Mouse (Mus musculus) embryonic facial prominence, embryonic 14.5 days (tissue): ENCODE results near the gene Pik3r2. TPM values are rescaled to one million over a fixed set of nuclear protein-coding genes. Genes with fewer than 3 reads are reported as not detected.

Experiments
- ATAC-seq: fragments of 200-750 bp; cut with Nextera tagmentation; 2 replicates; pipeline ENCODE4 v1.8.0; 2017; ENCODE audit warnings: low read depth, moderate number of reproducible peaks, moderate TSS enrichment
- DNase-seq: peaks from one replicate; pipeline ENCODE4 v3.0.0-alpha.2; 2015; ENCODE audit warnings: low spot score
- H3K27ac ChIP-seq: fragments of 300-500 bp; sonication (generic); replicated peaks from 2 replicates; pipeline ENCODE4 v1.5.1; 2014; ENCODE audit warnings: low read depth, mild to moderate bottlenecking, low read length, moderate library complexity
- H3K27me3 ChIP-seq: fragments of 300-500 bp; sonication (generic); replicated peaks from 2 replicates; pipeline ENCODE4 v1.6.1; 2014; ENCODE audit warnings: low read length; ENCODE audit not compliant: control insufficient read depth, insufficient read depth
- H3K36me3 ChIP-seq: fragments of 300-500 bp; sonication (generic); 2 replicates; pipeline ENCODE4 v1.6.1; 2014; ENCODE audit warnings: low read length, mixed read lengths; ENCODE audit not compliant: control insufficient read depth, insufficient read depth
- H3K4me1 ChIP-seq: fragments of 300-500 bp; sonication (generic); 2 replicates; pipeline ENCODE4 v1.6.1; 2014; ENCODE audit warnings: antibody characterized with exemption, low read length; ENCODE audit not compliant: control insufficient read depth, insufficient read depth
- H3K4me2 ChIP-seq: fragments of 300-500 bp; sonication (generic); 2 replicates; pipeline ENCODE4 v1.6.1; 2014; ENCODE audit warnings: low read depth, mild to moderate bottlenecking, low read length, moderate library complexity, mixed read lengths
- H3K4me3 ChIP-seq: fragments of 300-500 bp; sonication (generic); 2 replicates; pipeline ENCODE4 v1.5.1; 2014; ENCODE audit warnings: low read depth, mild to moderate bottlenecking, low read length
- H3K9ac ChIP-seq: fragments of 300-500 bp; sonication (generic); 2 replicates; pipeline ENCODE4 v1.6.1; 2014; ENCODE audit warnings: low read depth, mild to moderate bottlenecking, low read length, moderate library complexity, mixed read lengths
- H3K9me3 ChIP-seq: fragments of 300-500 bp; sonication (generic); 2 replicates; pipeline ENCODE4 v1.6.1; 2016; ENCODE audit warnings: low read length; ENCODE audit not compliant: control insufficient read depth
- WGBS: fragments of 180-500 bp; shearing (Covaris S2); extraction: QIAGEN DNeasy Blood & Tissue Kit; methylation state at CpG from one replicate; pipeline ENCODE4 v1.1.7; 2014; 5-methylcytosine and 5-hydroxymethylcytosine counted together
- polyA plus RNA-seq: library from polyadenylated mRNA; unstranded; fragments of >200 nt; fragmentation: Nextera tagmentation; extraction: Ambion mirVana; gene quantifications from 2 replicates; pipeline ENCODE4 v1.2.1, GENCODE M21; 2014

Pik3r2 gene
- polyA plus RNA-seq, 1 experiment from 2014 or later: 61.5 TPM

DNA sequence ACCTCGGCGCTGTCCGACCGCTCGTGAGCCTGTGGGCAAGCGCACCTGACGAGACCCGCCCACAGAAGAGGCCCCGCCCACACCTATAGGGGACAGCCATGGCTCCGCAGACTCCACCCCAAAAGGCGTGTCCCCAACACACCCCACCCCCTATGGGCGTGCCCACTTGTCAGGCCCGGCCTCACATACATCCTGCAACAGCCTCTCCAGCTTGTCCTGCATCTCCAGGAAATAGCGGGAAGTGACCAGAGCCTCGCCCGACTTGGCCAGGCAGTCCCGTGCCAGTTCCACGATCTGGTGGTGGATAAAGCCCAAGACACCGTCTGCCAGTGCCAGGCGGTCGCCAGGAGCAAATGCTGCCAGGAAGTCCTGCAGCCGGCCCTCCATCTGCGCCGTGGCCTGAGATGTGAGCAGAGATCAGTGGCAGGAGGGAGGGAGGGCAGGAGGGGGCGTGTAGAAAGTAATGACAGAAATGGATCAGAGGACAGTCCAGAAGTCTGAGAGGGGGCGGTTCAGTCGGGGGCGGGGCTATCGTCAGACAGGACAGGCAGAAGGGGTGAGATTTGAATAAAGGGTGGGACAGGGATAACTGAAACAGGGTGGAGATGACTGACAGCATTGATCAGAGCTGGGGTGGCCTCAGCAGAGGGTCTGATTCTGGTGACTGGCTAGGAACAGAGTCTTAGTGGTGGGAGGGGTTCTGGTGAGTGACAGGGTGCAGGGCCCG is 11.6 kb upstream of the Pik3r2 start:
- Histone ChIP-seq H3K27ac (no peak overlapping the region), H3K36me3 (peaks cover 59% of the 10 kb centered on the region), H3K4me2 (no peak overlapping the region), H3K27me3 (no peaks in the 10 kb centered on the region), H3K4me1 (peaks cover 22% of the 10 kb centered on the region), H3K9me3 (no peaks in the 10 kb centered on the region), H3K9ac (no peak overlapping the region), H3K4me3 (no peak overlapping the region)
- DNase-seq (peak; percentile 65), ATAC-seq (no peak)
- 31% methylated on average over 25 of the region's 30 CpGs for WGBS

DNA sequence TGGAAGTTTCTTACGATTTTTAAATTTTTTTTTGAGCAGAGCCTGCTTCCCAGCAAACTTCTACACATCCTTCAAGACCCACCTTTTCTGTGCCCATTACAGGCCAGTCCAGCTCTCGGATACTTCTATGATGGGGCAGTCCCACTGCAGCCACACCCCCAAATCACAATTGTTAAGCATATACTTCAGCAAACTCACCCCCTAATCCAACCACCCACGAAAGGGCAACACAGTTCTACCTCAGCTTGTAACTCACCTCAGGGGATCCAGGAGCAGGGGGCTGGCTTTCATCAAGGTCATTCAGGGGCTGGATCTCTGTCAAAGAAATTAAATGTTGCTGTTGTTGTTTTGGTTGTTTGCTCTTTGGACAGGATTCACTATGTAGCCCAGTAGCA is 10.5 kb upstream of the Pik3r2 start:
- Histone ChIP-seq H3K4me2 (no peak overlapping the region), H3K9ac (no peak overlapping the region), H3K36me3 (peaks cover 64% of the 10 kb centered on the region), H3K27me3 (no peaks in the 10 kb centered on the region), H3K9me3 (no peaks in the 10 kb centered on the region), H3K27ac (no peak overlapping the region), H3K4me1 (peaks cover 16% of the 10 kb centered on the region), H3K4me3 (no peak overlapping the region)
- ATAC-seq: no peak
- DNase-seq: no peak
- 89% methylated on average over 3 of the region's 3 CpGs for WGBS

DNA sequence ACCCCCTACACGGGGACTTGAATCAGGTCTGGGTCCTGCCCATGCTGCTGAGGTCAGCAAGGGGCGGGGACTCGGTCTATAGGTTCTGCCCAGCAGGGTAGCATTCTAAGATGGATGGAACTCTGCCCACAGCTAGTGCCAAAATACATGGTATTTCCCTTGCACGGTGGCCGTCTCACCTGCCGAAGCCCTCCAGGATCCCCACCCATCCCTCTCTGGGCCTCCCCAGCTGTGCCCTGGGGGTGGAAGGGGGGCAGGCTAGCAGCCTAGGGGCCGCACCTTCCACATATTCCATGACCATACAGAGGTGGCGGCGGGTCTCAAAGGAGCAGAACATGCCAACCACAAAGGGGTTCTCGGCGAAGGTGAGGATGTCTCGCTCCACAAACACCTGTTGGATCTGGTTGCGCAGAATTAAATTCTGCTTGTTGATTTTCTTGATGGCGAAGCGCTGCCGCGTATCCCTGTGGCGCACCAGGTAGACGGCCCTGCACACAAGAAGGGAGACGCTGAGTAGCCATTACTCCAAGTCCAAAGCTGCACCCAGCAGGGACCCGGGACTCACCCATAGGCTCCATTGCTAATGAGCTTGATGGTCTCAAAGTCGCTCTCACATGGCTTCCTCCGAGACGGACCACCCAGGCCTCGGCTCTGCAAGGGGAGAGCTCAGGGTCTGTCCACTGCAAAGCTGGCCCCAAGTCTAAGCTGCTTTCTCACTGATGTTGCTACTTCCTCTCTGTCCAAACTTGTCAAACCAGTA is 10.0 kb upstream of the Pik3r2 start:
- H3K27me3 ChIP-seq: no peaks in the 10 kb centered on the region
- no peak overlapping the region for H3K4me2 ChIP-seq
- H3K4me1 ChIP-seq: peaks cover 12% of the 10 kb centered on the region
- no peak overlapping the region for H3K9ac ChIP-seq
- DNase-seq (no peak), ATAC-seq (no peak)
- WGBS: 88% methylated on average over 25 of the region's 25 CpGs
- no peak overlapping the region for H3K27ac ChIP-seq
- no peak overlapping the region for H3K4me3 ChIP-seq
- no peaks in the 10 kb centered on the region for H3K9me3 ChIP-seq
- peaks cover 70% of the 10 kb centered on the region for H3K36me3 ChIP-seq

DNA sequence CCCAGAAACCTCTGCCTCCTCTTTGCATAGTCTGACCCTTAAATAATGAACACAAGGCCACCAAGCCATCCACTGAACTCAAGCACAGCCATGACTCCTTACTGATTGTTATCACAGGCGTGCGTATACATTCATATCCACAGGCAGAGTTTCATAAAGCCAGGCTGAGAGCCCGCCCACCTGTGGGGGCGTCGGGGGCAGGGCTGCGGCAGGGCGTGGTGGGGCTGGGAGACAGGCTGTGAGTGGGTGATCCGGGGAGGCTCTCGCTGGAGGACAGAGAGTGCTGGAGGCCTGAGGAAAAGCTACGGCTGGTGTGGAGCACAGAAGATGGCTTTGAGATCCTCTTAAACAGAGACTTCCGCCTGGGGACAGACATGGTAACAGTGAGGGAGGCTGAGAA is 3.6 kb upstream of the Pik3r2 start:
- ATAC-seq: no peak
- H3K27ac ChIP-seq: no peak overlapping the region
- no peak overlapping the region for H3K4me2 ChIP-seq
- no peak for DNase-seq
- H3K4me1 ChIP-seq: peaks cover 13% of the 10 kb centered on the region
- no peaks in the 10 kb centered on the region for H3K27me3 ChIP-seq
- no peak overlapping the region for H3K4me3 ChIP-seq
- peaks cover 63% of the 10 kb centered on the region for H3K36me3 ChIP-seq
- no peak overlapping the region; the same call in 1 of the 2 replicates for H3K9ac ChIP-seq
- 74% methylated on average over 11 of the region's 11 CpGs for WGBS
- H3K9me3 ChIP-seq: no peaks in the 10 kb centered on the region

- H3K4me3 ChIP-seq: peak overlapping the region; percentile 94
- DNase-seq (no peak), ATAC-seq (no peak)
- peak overlapping the region; percentile 98 for H3K9ac ChIP-seq
- H3K36me3 ChIP-seq: peaks cover 60% of the 10 kb centered on the region
- H3K9me3 ChIP-seq: no peaks in the 10 kb centered on the region
- peak overlapping the region; percentile 99 for H3K27ac ChIP-seq
- H3K4me1 ChIP-seq: peaks cover 35% of the 10 kb centered on the region
- H3K27me3 ChIP-seq: no peaks in the 10 kb centered on the region
- WGBS: 2% methylated on average over 20 of the region's 34 CpGs
- peak overlapping the region; percentile 80 for H3K4me2 ChIP-seq
These were observed 540 bp downstream of the Pik3r2 start for GRCm38 (mm10) chr8:70775851-70776495.

GRCm38 (mm10) chr8:70775227-70775626 is 1.3 kb downstream of the Pik3r2 start:
- Histone ChIP-seq H3K4me1 (peaks cover 35% of the 10 kb centered on the region), H3K27me3 (no peaks in the 10 kb centered on the region), H3K36me3 (peaks cover 60% of the 10 kb centered on the region), H3K4me3 (peak overlapping the region; percentile 94), H3K9ac (peak overlapping the region; percentile 98), H3K4me2 (peak overlapping the region; percentile 80), H3K27ac (no peak overlapping the region), H3K9me3 (no peaks in the 10 kb centered on the region)
- WGBS: 89% methylated on average over 5 of the region's 5 CpGs
- ATAC-seq (no peak), DNase-seq (no peak)

- Histone ChIP-seq H3K4me2 (peak overlapping the region; percentile 30; the same call in 1 of the 2 replicates), H3K9ac (peak overlapping the region; percentile 98; the same call in 1 of the 2 replicates), H3K4me1 (peaks cover 35% of the 10 kb centered on the region), H3K27ac (peak overlapping the region; percentile 67), H3K4me3 (no peak overlapping the region), H3K9me3 (no peaks in the 10 kb centered on the region), H3K27me3 (no peaks in the 10 kb centered on the region), H3K36me3 (peaks cover 60% of the 10 kb centered on the region)
- whole genome bisulfite sequencing: 91% methylated on average over 8 of the region's 18 CpGs
- ATAC-seq (no peak), DNase-seq (no peak)
These were observed 1.8 kb downstream of the Pik3r2 start for GRCm38 (mm10) chr8:70774740-70775139.

GRCm38 (mm10) chr8:70773833-70774232 is 2.7 kb downstream of the Pik3r2 start:
- 0 out of 2 replicates have a peak overlapping the region, but pooled peaks have one; percentile 1 for H3K4me3 ChIP-seq
- H3K36me3 ChIP-seq: peaks cover 60% of the 10 kb centered on the region

More at GRCm38 (mm10) chr8:70773833-70774232, 2.7 kb downstream of the Pik3r2 start:
- WGBS: 42% methylated on average over 6 of the region's 9 CpGs
- Histone ChIP-seq H3K27me3 (no peaks in the 10 kb centered on the region), H3K4me1 (peaks cover 35% of the 10 kb centered on the region), H3K27ac (peak overlapping the region; percentile 67), H3K9ac (0 out of 2 replicates have a peak overlapping the region, but pooled peaks have one; percentile 98), H3K4me2 (peak overlapping the region; percentile 30; the same call in 1 of the 2 replicates), H3K9me3 (no peaks in the 10 kb centered on the region)
- peak; percentile 93 for DNase-seq
- peak; percentile 6; the same call in 1 of the 2 replicates for ATAC-seq
